Mouse (Mus musculus) right cerebral cortex, postnatal 36 days (tissue): Measurements from ENCODE around the gene Jarid2.

Experiments used
- DNase-seq, 2 experiments: peaks; one replicate each; pipeline ENCODE4 v3.0.0; 2022; ENCODE audit warnings: low spot score in 2 of 2, mixed read lengths in 1 of 2

The Jarid2 gene

GRCm38 (mm10) chr13:44957049-44957448 is 227.8 kb downstream of the Jarid2 start:
- DNase-seq: no peak

- DNase-seq: no peak
Measured at GRCm38 (mm10) chr13:44960542-44961291, 231.4 kb downstream of the Jarid2 start.
